Comparison of ENCODE assay signal across 14 mouse cellular contexts in the genomic region with DNA sequence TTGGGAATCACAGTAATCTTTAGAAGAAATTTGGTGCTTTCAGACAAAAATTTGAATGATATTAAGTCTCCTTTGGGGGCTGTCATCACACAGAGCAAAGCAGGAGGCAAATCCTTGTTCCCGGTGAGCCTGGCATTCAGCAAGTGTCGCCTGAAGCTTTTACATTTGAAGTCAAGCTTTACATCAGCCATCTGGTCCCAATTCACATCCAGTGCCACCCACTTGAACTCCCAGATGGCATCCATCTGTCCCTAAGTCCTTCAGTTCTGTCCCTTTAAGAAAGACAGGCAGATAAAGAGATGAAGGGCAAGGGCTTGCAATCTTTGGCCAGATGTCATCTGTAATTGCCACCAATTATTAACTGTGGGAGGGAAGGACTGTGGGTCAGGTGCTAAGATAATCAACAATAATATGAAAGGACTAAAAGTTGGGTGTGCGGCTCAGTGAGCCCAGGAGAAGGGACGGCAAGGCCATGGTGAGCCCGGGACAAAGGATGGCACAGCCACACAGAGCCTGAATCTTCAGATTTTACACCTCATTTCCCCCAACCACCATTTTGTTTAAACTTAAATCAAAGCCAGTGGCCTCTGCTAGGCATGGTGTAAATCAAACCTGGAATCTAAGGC. TPM values are rescaled to one million over a fixed set of nuclear protein-coding genes. Genes with fewer than 3 reads are reported as not detected.
DNase-seq lines count a peak whose midpoint lies in the region; ATAC-seq lines count a peak whose summit lies in the region.
"Had no signal": no experiment of that assay in that cellular context is flagged by ENCODE, and none has a peak within 500 bp of the region (broad histone marks: within the 10 kb centered on the region; RNA-seq: fewer than 3 reads in every experiment).

No protein-coding gene starts in this region.

- H3K27me3 ChIP-seq in forebrain, embryonic 13.5 days, result peaks cover 15% of the 10 kb centered on the region; the same call in 1 of the 2 replicates
- no peaks in the 10 kb centered on the region for H3K27me3 ChIP-seq in forebrain, embryonic 11.5 days (ENCODE audit: control insufficient read depth, insufficient read depth, low read length)
- H3K27me3 ChIP-seq: heart, embryonic 13.5 days; midbrain, embryonic 12.5 days had no signal

- no peak overlapping the region for H3K4me2 ChIP-seq in forebrain, embryonic 13.5 days
- no peak overlapping the region for H3K4me2 ChIP-seq in forebrain, embryonic 11.5 days (ENCODE audit: low read depth, low read length, severe bottlenecking)
- H3K4me2 ChIP-seq: heart, embryonic 13.5 days; midbrain, embryonic 12.5 days had no signal

- H3K27ac ChIP-seq in forebrain, embryonic 13.5 days, result no peak overlapping the region
- no peak overlapping the region for H3K27ac ChIP-seq in forebrain, embryonic 11.5 days (ENCODE audit: low read depth, low read length)
- H3K27ac ChIP-seq: heart, embryonic 13.5 days; midbrain, embryonic 12.5 days had no signal

- intact Hi-C loops in left cerebral cortex, postnatal 36 days (cut with DNase I), result no loop called here

- H3K4me3 ChIP-seq in forebrain, embryonic 13.5 days, result no peak overlapping the region
- H3K4me3 ChIP-seq in forebrain, embryonic 11.5 days (ENCODE audit: low read depth, low read length), result no peak overlapping the region
- H3K4me3 ChIP-seq: heart, embryonic 13.5 days; midbrain, embryonic 12.5 days had no signal

- no peak overlapping the region for H3K9ac ChIP-seq in forebrain, embryonic 13.5 days
- no peak overlapping the region for H3K9ac ChIP-seq in forebrain, embryonic 11.5 days (ENCODE audit: low read length)
- H3K9ac ChIP-seq: heart, embryonic 13.5 days; midbrain, embryonic 12.5 days had no signal

- no peaks in the 10 kb centered on the region for H3K36me3 ChIP-seq in forebrain, embryonic 13.5 days (ENCODE audit: poor library complexity, severe bottlenecking)
- H3K36me3 ChIP-seq in forebrain, embryonic 11.5 days (ENCODE audit: control insufficient read depth, insufficient read depth, low read length), result no peaks in the 10 kb centered on the region
- H3K36me3 ChIP-seq: heart, embryonic 13.5 days; midbrain, embryonic 12.5 days had no signal

- no peaks in the 10 kb centered on the region for H3K9me3 ChIP-seq in forebrain, embryonic 13.5 days (replicated peaks)
- H3K9me3 ChIP-seq in forebrain, embryonic 11.5 days (ENCODE audit: control insufficient read depth, low read length), result no peaks in the 10 kb centered on the region
- H3K9me3 ChIP-seq: heart, embryonic 13.5 days; midbrain, embryonic 12.5 days had no signal

- no peaks in the 10 kb centered on the region for H3K4me1 ChIP-seq in forebrain, embryonic 13.5 days
- no peaks in the 10 kb centered on the region for H3K4me1 ChIP-seq in forebrain, embryonic 11.5 days (replicated peaks; ENCODE audit: control insufficient read depth, insufficient read depth, low read length)
- H3K4me1 ChIP-seq: heart, embryonic 13.5 days; midbrain, embryonic 12.5 days had no signal

- 57% methylated on average over 5 of the region's 5 CpGs for WGBS in forebrain, embryonic 13.5 days
- WGBS in forebrain, embryonic 11.5 days, result 64% methylated on average over 5 of the region's 5 CpGs

- ATAC-seq in forebrain, embryonic 13.5 days, result peak; percentile 77
- no peak for ATAC-seq in forebrain, embryonic 11.5 days (replicated peaks; ENCODE audit: low FRiP score)
- ATAC-seq in megakaryocyte progenitor cell, adult 5-6 weeks (replicated peaks; ENCODE audit: poor library complexity), result no peak

- no peak for DNase-seq in forebrain, embryonic 11.5 days (ENCODE audit: low spot score)
- peak; percentile 9 to 63 for DNase-seq in layer of hippocampus, adult 18-20 months (ENCODE audit: low spot score in 2 of 2)
- DNase-seq in layer of hippocampus, postnatal 10 days (ENCODE audit: low spot score in 2 of 2), result no peak
- DNase-seq in cerebellum, postnatal 25 days, result peak; percentile 10 to 42
- DNase-seq in left cerebral cortex, postnatal 36 days (ENCODE audit: low spot score in 2 of 2), result peak; percentile 24 to 29
- no peak for DNase-seq in spleen, postnatal 14 days (ENCODE audit: low spot score in 2 of 2)
- DNase-seq: adrenal gland, adult 8-10 months; lung, adult 18-20 months had no signal

RNA-seq across cellular contexts. Expression of gene Aoc1, which starts 3.9 kb away (rescaled TPM):
- polyA plus RNA-seq in forebrain, embryonic 13.5 days (2015; fragmentation: Nextera tagmentation; extraction: Ambion mirVana), result not detected in 2 replicates
- polyA plus RNA-seq in forebrain, embryonic 11.5 days (2014; fragmentation: Nextera tagmentation; extraction: Ambion mirVana), result not detected in 2 replicates
- not detected for total RNA-seq in layer of hippocampus, adult 18-20 months (2021)
- not detected for total RNA-seq in layer of hippocampus, postnatal 10 days (2021)
- total RNA-seq in left cerebral cortex, postnatal 36 days (2021), result not detected
- total RNA-seq in megakaryocyte progenitor cell, adult 5-6 weeks (2015), result 0.12 and 0.20 TPM in 2 replicates
- total RNA-seq in megakaryocyte progenitor cell, adult 5-6 weeks (2017), result 0.17 TPM in 1 of 2 replicates, not detected in the other
- total RNA-seq: adrenal gland, adult 8-10 months had no signal
- polyA plus RNA-seq: heart, embryonic 13.5 days; limb, embryonic 11.5 days; midbrain, embryonic 12.5 days; neural tube, embryonic 14.5 days had no signal

RNA-seq across cellular contexts. Expression of gene Tmem176b, which starts 35.3 kb away (rescaled TPM):
- 92.1 and 97.6 TPM in 2 replicates for polyA plus RNA-seq in forebrain, embryonic 13.5 days (2015; fragmentation: Nextera tagmentation; extraction: Ambion mirVana)
- polyA plus RNA-seq in forebrain, embryonic 11.5 days (2014; fragmentation: Nextera tagmentation; extraction: Ambion mirVana), result 50.5 and 51.0 TPM in 2 replicates
- 10 to 100 TPM; 58.5 to 61.2 TPM for total RNA-seq in layer of hippocampus, adult 18-20 months (2021)
- 10 to 100 TPM; 45.6 to 47.8 TPM for total RNA-seq in layer of hippocampus, postnatal 10 days (2021)
- 10 to 100 TPM; 46.4 to 49.6 TPM for total RNA-seq in left cerebral cortex, postnatal 36 days (2021)
- total RNA-seq in megakaryocyte progenitor cell, adult 5-6 weeks (2015), result 90.6 and 115 TPM in 2 replicates
- 84.2 and 92.0 TPM in 2 replicates for total RNA-seq in megakaryocyte progenitor cell, adult 5-6 weeks (2017)

RNA-seq across cellular contexts. Expression of gene Tmem176a, which starts 35.9 kb away (rescaled TPM):
- 10.9 and 15.0 TPM in 2 replicates for polyA plus RNA-seq in forebrain, embryonic 13.5 days (2015; fragmentation: Nextera tagmentation; extraction: Ambion mirVana)
- polyA plus RNA-seq in forebrain, embryonic 11.5 days (2014; fragmentation: Nextera tagmentation; extraction: Ambion mirVana), result 15.7 and 18.2 TPM in 2 replicates
- total RNA-seq in layer of hippocampus, adult 18-20 months (2021), result 10 to 100 TPM; 32.4 to 36.3 TPM
- total RNA-seq in layer of hippocampus, postnatal 10 days (2021), result 10 to 100 TPM; 14.7 to 15.4 TPM
- total RNA-seq in left cerebral cortex, postnatal 36 days (2021), result 10 to 100 TPM; 29.4 to 31.1 TPM
- total RNA-seq in megakaryocyte progenitor cell, adult 5-6 weeks (2015), result 33.2 and 39.1 TPM in 2 replicates
- total RNA-seq in megakaryocyte progenitor cell, adult 5-6 weeks (2017), result 22.1 and 27.5 TPM in 2 replicates

RNA-seq across cellular contexts. Expression of gene 1600015I10Rik, which starts 53.1 kb away (rescaled TPM):
- not detected in 2 replicates for polyA plus RNA-seq in forebrain, embryonic 13.5 days (2015; fragmentation: Nextera tagmentation; extraction: Ambion mirVana)
- not detected in 2 replicates for polyA plus RNA-seq in forebrain, embryonic 11.5 days (2014; fragmentation: Nextera tagmentation; extraction: Ambion mirVana)
- total RNA-seq in layer of hippocampus, adult 18-20 months (2021), result not detected
- total RNA-seq in layer of hippocampus, postnatal 10 days (2021), result not detected
- not detected for total RNA-seq in left cerebral cortex, postnatal 36 days (2021)
- not detected in 2 replicates for total RNA-seq in megakaryocyte progenitor cell, adult 5-6 weeks (2015)
- total RNA-seq in megakaryocyte progenitor cell, adult 5-6 weeks (2017), result not detected in 2 replicates
- total RNA-seq: adrenal gland, adult 8-10 months had no signal
- polyA plus RNA-seq: heart, embryonic 13.5 days; limb, embryonic 11.5 days; midbrain, embryonic 12.5 days; neural tube, embryonic 14.5 days had no signal

Comparison
In these comparisons a context has a peak if more than half of its experiments do, and no peak if none do; other contexts are left out.
1. DNase-seq: peak in layer of hippocampus, adult 18-20 months (2 of 2), cerebellum, postnatal 25 days (2 of 2) and left cerebral cortex, postnatal 36 days (2 of 2); none in forebrain, embryonic 11.5 days (single experiment), layer of hippocampus, postnatal 10 days (0 of 2) and spleen, postnatal 14 days (0 of 2).